Mouse (Mus musculus) neural tube, embryonic 11.5 days (tissue): ENCODE results near the gene Hist2h2ab. TPM values are rescaled to one million over a fixed set of nuclear protein-coding genes. Genes with fewer than 3 reads are reported as not detected.
"Not testable (repeated sequence)": the region's sequence is repeated elsewhere in the genome, so short reads cannot be mapped to it uniquely, and the experiment has no call there.

Source experiments
- ATAC-seq: fragments of 200-750 bp; cut with Nextera tagmentation; 2 replicates; pipeline ENCODE4 v1.8.0; 2017; ENCODE audit warnings: moderate number of reproducible peaks, mild to moderate bottlenecking, moderate TSS enrichment, moderate library complexity; ENCODE audit not compliant: insufficient read depth, low FRiP score, low TSS enrichment
- DNase-seq: peaks from one replicate; pipeline ENCODE4 v3.0.0-alpha.2; 2015; ENCODE audit warnings: low spot score
- H3K27ac ChIP-seq: fragments of 300-500 bp; sonication (generic); 2 replicates; pipeline ENCODE4 v1.5.1; 2014; ENCODE audit warnings: low read depth, mild to moderate bottlenecking, low read length
- H3K27me3 ChIP-seq: fragments of 300-500 bp; sonication (generic); 2 replicates; pipeline ENCODE4 v1.6.1; 2014; ENCODE audit warnings: mild to moderate bottlenecking, low read length, mixed read lengths; ENCODE audit not compliant: control insufficient read depth, insufficient read depth
- H3K36me3 ChIP-seq: fragments of 300-500 bp; sonication (generic); 2 replicates; pipeline ENCODE4 v1.6.1; 2014; ENCODE audit warnings: mild to moderate bottlenecking, low read length, moderate library complexity, mixed read lengths; ENCODE audit not compliant: control insufficient read depth, insufficient read depth
- H3K4me1 ChIP-seq: fragments of 300-500 bp; sonication (generic); 2 replicates; pipeline ENCODE4 v1.6.1; 2014; ENCODE audit warnings: low read length, mixed read lengths; ENCODE audit not compliant: control insufficient read depth, insufficient read depth
- H3K4me2 ChIP-seq: fragments of 300-500 bp; sonication (generic); 2 replicates; pipeline ENCODE4 v1.6.1; 2014; ENCODE audit warnings: low read depth, mild to moderate bottlenecking, moderate library complexity
- H3K4me3 ChIP-seq: fragments of 300-500 bp; sonication (generic); 2 replicates; pipeline ENCODE4 v1.5.1; 2014; ENCODE audit warnings: low read depth, low read length
- H3K9ac ChIP-seq: fragments of 300-500 bp; sonication (generic); 2 replicates; pipeline ENCODE4 v1.6.1; 2014; ENCODE audit warnings: mild to moderate bottlenecking, low read length
- H3K9me3 ChIP-seq: fragments of 300-500 bp; sonication (generic); 2 replicates; pipeline ENCODE4 v1.6.1; 2016; ENCODE audit warnings: low read length; ENCODE audit not compliant: control insufficient read depth
- WGBS: fragments of 180-500 bp; shearing (Covaris S2); extraction: QIAGEN DNeasy Blood & Tissue Kit; methylation state at CpG from one replicate; pipeline ENCODE4 v1.1.7; 2014; 5-methylcytosine and 5-hydroxymethylcytosine counted together
- polyA plus RNA-seq: library from polyadenylated mRNA; unstranded; fragments of >200 nt; fragmentation: Nextera tagmentation; extraction: Ambion mirVana; gene quantifications from 2 replicates; pipeline ENCODE4 v1.2.1, GENCODE M21; 2014

The Hist2h2ab gene
- polyA plus RNA-seq, 1 experiment from 2014 or later: not detected

DNA sequence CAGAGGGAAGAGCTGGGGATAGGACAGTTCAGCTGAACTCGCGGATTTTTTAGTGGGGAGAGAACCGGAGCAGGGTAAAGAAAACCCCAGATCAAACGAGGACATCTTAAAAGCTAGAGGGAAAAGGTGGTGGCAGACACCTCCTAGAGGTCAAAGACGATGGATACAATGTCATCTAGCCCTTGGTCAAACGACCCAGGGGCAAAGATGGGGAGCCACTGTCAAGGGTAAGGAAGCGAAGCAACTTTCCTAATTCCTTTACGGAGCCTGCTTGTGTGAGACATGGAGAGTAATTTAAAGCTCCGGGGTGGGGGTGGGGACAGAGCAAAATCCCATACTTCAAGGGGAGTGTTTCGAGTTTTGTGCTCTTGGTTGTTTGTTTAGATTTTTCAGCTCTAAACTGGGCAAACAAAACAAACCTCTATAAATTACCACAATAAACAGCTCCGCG is 449 bp upstream of the Hist2h2ab start:
- Histone ChIP-seq H3K4me3 (peak overlapping the region; percentile 47), H3K9ac (peak overlapping the region; percentile 71), H3K4me1 (peaks cover 20% of the 10 kb centered on the region), H3K36me3 (no peaks in the 10 kb centered on the region), H3K9me3 (no peaks in the 10 kb centered on the region), H3K27ac (peak overlapping the region; percentile 97), H3K27me3 (no peaks in the 10 kb centered on the region), H3K4me2 (peak overlapping the region; percentile 61)
- peak; percentile 13 for ATAC-seq
- peak; percentile 55 for DNase-seq
- WGBS: under 1% methylated on average over 12 of the region's 12 CpGs

DNA sequence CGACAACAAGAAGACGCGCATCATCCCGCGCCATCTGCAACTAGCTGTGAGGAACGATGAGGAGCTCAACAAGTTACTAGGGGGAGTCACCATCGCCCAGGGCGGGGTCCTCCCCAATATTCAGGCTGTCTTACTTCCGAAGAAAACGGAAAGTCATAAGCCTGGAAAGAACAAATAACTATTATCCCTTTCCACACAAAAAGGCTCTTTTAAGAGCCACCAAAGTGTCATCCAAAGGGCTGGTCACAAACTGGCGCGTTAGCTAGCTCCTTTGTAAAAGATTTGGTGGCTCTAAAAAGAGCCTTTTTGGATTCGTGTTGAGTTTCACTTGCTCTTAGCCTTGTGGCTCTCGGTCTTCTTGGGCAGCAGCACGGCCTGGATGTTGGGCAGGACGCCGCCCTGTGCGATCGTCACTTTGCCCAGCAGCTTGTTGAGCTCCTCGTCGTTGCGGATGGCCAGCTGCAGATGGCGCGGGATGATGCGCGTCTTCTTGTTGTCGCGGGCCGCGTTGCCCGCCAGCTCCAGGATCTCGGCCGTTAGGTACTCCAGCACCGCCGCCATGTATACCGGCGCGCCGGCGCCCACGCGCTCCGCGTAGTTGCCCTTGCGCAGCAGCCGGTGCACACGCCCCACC is 583 bp downstream of the Hist2h2ab start:
- H3K27me3 ChIP-seq, H3K36me3 ChIP-seq, DNase-seq, H3K9me3 ChIP-seq: not testable (repeated sequence)
- Histone ChIP-seq H3K9ac (peak overlapping the region; percentile 71), H3K4me3 (peak overlapping the region; percentile 47), H3K27ac (peak overlapping the region; percentile 97), H3K4me2 (peak overlapping the region; percentile 61), H3K4me1 (peaks cover 20% of the 10 kb centered on the region)
- ATAC-seq: peak; percentile 25
- 0% methylated on average over 35 of the region's 47 CpGs for WGBS

GRCm38 (mm10) chr3:96220765-96221639 is 1.3 kb downstream of the Hist2h2ab start, which contains the start of the genes Hist2h2ac and Hist2h2be:
Gene Hist2h2ac (minus strand): TSS chr3:96220880.
Gene Hist2h2be (plus strand): TSS chr3:96221119.
- Histone ChIP-seq H3K4me2 (peak within 1 kb of the TSS; percentile 61), H3K36me3 (no peaks in the 10 kb centered on the region), H3K9me3 (no peaks in the 10 kb centered on the region), H3K4me1 (peaks cover 20% of the 10 kb centered on the region), H3K4me3 (peak within 1 kb of the TSS; percentile 47), H3K27me3 (no peaks in the 10 kb centered on the region), H3K9ac (peak within 1 kb of the TSS; percentile 71), H3K27ac (peak within 1 kb of the TSS; percentile 97)
- DNase-seq (peak; percentile 83), ATAC-seq (peak; percentile 79)
- WGBS: under 1% methylated on average over 43 of the region's 43 CpGs

- no peaks in the 10 kb centered on the region for H3K9me3 ChIP-seq
- DNase-seq: no peak
- 26% methylated on average over 9 of the region's 9 CpGs for WGBS
Measured at GRCm38 (mm10) chr3:96221640-96222038, 2.0 kb downstream of the Hist2h2ab start.

DNA sequence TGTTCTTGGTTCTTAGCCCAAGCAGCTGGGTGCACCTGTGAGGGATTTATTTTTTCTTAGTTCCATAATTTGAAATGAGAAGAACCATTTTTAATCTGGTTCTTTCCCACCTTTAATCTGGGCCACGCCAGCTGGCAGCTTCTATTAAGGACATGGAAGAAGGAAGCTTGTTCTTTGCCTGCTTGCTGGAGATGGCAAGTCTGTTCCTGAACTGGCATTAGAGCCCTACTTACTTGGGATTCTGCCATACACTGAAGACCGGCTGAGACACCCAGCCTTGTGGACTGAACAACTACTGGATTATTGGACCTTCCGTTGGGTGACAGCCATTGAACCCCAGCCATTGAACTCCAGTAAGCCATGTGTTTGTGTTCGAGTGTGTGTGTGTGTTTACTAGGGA is 3.1 kb downstream of the Hist2h2ab start:
- no peaks in the 10 kb centered on the region for H3K27me3 ChIP-seq
- H3K4me2 ChIP-seq: peak overlapping the region; percentile 14; the same call in 1 of the 2 replicates
- ATAC-seq (no peak), DNase-seq (no peak)
- peaks cover 20% of the 10 kb centered on the region for H3K4me1 ChIP-seq
- H3K9ac ChIP-seq: no peak overlapping the region
- H3K27ac ChIP-seq: no peak overlapping the region
- H3K9me3 ChIP-seq: no peaks in the 10 kb centered on the region
- 95% methylated on average over 4 of the region's 4 CpGs for WGBS
- H3K4me3 ChIP-seq: no peak overlapping the region
- H3K36me3 ChIP-seq: no peaks in the 10 kb centered on the region

More at GRCm38 (mm10) chr3:96221640-96222038, 2.0 kb downstream of the Hist2h2ab start:
- H3K27me3 ChIP-seq: no peaks in the 10 kb centered on the region
- ATAC-seq: no peak
- peak overlapping the region; percentile 61 for H3K4me2 ChIP-seq
- peak overlapping the region; percentile 97 for H3K27ac ChIP-seq
- H3K9ac ChIP-seq: peak overlapping the region; percentile 71
- peaks cover 20% of the 10 kb centered on the region for H3K4me1 ChIP-seq
- peak overlapping the region; percentile 47 for H3K4me3 ChIP-seq
- H3K36me3 ChIP-seq: no peaks in the 10 kb centered on the region

- Histone ChIP-seq H3K27me3 (no peaks in the 10 kb centered on the region), H3K36me3 (no peaks in the 10 kb centered on the region), H3K9me3 (no peaks in the 10 kb centered on the region), H3K27ac (no peak overlapping the region), H3K4me3 (no peak overlapping the region; the same call in 1 of the 2 replicates), H3K9ac (no peak overlapping the region), H3K4me2 (0 out of 2 replicates have a peak overlapping the region, but pooled peaks have one; percentile 2), H3K4me1 (peaks cover 18% of the 10 kb centered on the region)
- ATAC-seq (no peak), DNase-seq (no peak)
- 31% methylated on average over 2 of the region's 2 CpGs for WGBS
Measured at GRCm38 (mm10) chr3:96225421-96225820, 5.8 kb downstream of the Hist2h2ab start.

- 74% methylated on average over 8 of the region's 8 CpGs for WGBS
- Histone ChIP-seq H3K36me3 (no peaks in the 10 kb centered on the region), H3K9ac (no peak overlapping the region), H3K4me2 (no peak overlapping the region), H3K4me1 (peaks cover 11% of the 10 kb centered on the region), H3K9me3 (no peaks in the 10 kb centered on the region), H3K27ac (no peak overlapping the region), H3K4me3 (no peak overlapping the region), H3K27me3 (no peaks in the 10 kb centered on the region)
- no peak for ATAC-seq
- DNase-seq: no peak
Measured at GRCm38 (mm10) chr3:96226695-96227648, 7.3 kb downstream of the Hist2h2ab start.

DNA sequence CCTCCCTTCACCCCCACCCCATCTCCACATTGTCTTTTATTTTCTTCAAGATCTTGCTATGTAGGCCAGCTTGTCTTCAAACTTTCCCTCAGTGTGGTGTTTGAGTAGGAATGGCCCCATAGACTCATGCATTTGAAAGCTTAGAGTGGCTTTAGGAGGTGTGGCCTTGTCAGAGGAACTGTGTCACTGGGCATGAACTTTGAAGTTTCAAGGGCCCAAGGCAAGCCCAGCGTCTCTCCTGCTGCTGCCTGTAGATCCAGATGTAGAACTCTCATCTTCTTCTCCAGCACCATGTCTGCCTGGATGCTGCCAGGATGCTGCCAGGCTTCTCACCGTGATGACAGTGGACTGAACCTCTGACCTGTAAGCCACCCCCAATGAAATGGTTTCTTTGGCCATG is 9.2 kb downstream of the Hist2h2ab start:
- H3K27me3 ChIP-seq: no peaks in the 10 kb centered on the region
- H3K36me3 ChIP-seq: no peaks in the 10 kb centered on the region
- no peaks in the 10 kb centered on the region for H3K4me1 ChIP-seq
- DNase-seq (no peak), ATAC-seq (no peak)
- no peak overlapping the region for H3K9ac ChIP-seq
- H3K9me3 ChIP-seq: no peaks in the 10 kb centered on the region
- H3K4me2 ChIP-seq: no peak overlapping the region
- no peak overlapping the region for H3K27ac ChIP-seq
- WGBS: 77% methylated on average over 2 of the region's 2 CpGs
- H3K4me3 ChIP-seq: no peak overlapping the region
